Mouse (Mus musculus) large intestine, adult 2 months (tissue): ENCODE results near the gene Pramef12. TPM values are rescaled to one million over a fixed set of nuclear protein-coding genes. Genes with fewer than 3 reads are reported as not detected.
"Not testable (repeated sequence)": the region's sequence is repeated elsewhere in the genome, so short reads cannot be mapped to it uniquely, and the experiment has no call there.

ENCODE experiments used
- DNase-seq: peaks from one replicate; pipeline ENCODE4 v3.0.0-alpha.2; 2012; ENCODE audit warnings: low read depth, low spot score
- WGBS: fragments of 180-500 bp; shearing (Covaris S2); methylation state at CpG from one replicate; pipeline ENCODE4 v1.1.7; 2018; 5-methylcytosine and 5-hydroxymethylcytosine counted together
- polyA plus RNA-seq: library from polyadenylated mRNA; depleted of rRNA; stranded (reverse); fragments of >200 nt; gene quantifications from 2 replicates; pipeline ENCODE4 v1.2.3, GENCODE M21; 2012; rRNA removed

The Pramef12 gene
- 0.32 TPM in 1 of 2 replicates, not detected in the other for polyA plus RNA-seq

DNA sequence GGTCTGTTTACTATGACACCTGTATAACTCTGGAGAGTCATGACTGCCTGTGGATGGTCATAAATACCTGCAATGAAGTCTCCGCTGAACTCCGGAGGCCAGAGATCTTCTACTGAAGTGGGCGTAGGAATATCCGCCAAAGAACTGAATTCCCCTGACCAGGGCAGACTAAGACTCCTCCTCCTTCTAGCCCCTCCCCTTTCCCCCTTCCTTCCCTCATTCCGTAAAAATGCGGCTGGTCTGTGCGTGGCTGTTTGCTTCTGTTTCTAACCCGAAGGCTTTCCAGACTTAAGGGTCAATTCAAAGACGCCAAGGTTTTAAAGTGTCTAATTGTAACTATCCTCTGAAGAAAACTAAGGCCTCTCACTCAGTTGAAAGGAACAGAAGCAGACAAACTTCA is at the start of gene Pramef12:
Gene Pramef12 (minus strand): TSS at position 175 of the 400 bp plus-strand sequence.
- WGBS: 64% methylated on average over 9 of the region's 9 CpGs
- DNase-seq: no peak

DNA sequence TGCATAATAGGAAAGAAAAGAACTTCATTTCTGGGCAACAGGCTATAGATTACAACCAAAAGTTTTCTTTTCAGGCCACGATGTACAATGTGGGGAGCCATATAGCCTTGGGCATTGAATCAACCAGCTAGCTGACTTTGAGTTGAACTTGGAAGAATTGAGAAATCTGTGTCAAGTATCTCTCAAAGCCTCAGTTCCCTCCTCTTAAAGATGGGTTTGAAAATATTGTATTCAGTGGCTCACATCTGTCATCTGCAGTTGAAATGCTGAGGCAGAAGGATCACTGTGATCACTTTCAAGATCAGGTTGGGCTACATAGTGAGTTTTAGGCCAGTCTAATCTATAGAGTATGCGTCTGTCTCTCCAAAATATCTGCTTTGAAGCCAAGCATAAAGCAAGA is 45.0 kb upstream of the Pramef12 start, which contains the start of gene Gm9944:
Gene Gm9944 (minus strand): TSS at position 101 of the 400 bp plus-strand sequence.
- no peak for DNase-seq
- WGBS: 82% methylated on average over 2 of the region's 2 CpGs

DNA sequence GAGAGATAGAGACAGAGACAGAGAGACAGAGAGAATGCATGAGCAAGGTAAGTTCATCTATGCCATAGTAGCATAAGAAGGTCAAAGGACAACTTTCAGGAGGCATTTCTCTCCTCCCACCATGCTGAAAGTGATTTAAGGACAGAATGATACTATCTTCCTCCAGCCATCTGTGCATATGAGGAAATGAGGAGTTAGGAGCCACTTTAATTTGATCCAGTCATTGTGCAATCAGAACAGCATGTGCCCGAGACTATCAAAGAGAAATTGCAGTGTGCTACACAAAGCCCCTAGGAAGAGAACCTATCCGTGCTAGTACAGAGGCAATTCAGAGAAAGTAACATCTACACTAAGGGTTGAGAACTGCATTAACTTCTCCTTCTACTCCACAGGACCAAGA is 40.3 kb upstream of the Pramef12 start:
- no peak for DNase-seq
- 51% methylated on average over 2 of the region's 2 CpGs for WGBS

DNA sequence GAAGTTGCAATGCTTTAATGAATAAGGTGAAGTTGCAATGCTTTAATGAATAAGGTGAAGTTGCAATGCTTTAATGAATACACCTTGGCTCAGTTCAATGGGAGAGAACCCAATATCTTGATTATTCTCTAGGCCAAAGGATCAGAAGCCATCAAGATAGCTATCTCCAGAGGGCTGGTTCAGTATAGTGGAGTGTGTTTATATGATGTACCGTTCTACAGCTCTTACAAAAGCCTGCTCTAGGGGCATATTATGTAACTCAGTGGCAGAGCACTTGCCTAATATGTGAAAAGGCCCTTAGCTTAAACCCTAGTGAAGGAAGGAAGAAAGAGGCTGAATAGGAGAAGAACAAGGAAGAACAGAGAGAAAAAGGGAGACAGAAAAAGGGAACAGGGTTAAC is 33.3 kb upstream of the Pramef12 start:
- no peak for DNase-seq
- 59% methylated on average over 1 of the region's 1 CpGs for WGBS

DNA sequence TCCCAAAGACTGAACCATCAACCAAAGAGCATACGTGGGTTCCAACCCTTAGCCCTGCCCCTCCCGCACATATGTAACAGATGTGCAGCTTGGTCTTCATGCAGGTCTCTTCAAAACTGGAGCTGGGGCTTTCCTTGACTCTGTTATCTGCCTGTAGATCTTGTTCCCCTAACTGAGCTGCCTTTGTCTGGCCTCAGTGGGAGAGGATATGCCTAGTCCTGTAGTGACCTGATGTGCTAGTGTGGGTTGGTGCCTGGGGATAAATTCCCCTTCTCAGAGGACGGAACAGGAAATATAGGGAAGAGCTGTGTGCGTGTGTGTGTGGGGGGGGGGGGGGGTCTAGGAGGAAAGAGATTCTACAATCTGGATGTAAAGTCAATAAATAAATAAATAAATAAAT is 32.8 kb upstream of the Pramef12 start:
- no peak for DNase-seq
- WGBS: 95% methylated on average over 4 of the region's 4 CpGs

DNA sequence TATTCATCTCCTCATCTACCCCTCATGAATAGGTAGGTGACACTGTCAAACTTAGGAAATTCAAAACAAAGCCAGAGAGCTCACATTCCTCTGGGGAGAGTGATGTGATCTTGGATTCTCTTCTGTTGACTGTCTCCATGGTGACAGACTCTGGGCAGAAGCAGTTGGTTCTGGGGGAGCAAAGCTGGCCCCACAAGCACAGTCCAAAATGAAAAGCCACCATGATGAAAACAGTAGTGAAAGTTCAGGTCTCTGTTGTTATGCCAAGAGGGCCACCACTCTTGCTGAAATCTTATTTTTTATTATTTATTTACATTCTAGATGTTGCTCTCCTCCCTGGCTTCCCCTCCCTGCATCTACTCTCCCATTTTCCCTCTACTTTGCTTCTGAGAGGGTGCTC is 30.4 kb upstream of the Pramef12 start, which contains the start of gene 1700012P22Rik:
Gene 1700012P22Rik (minus strand): TSS at position 101 of the 400 bp plus-strand sequence.
- no peak for DNase-seq

DNA sequence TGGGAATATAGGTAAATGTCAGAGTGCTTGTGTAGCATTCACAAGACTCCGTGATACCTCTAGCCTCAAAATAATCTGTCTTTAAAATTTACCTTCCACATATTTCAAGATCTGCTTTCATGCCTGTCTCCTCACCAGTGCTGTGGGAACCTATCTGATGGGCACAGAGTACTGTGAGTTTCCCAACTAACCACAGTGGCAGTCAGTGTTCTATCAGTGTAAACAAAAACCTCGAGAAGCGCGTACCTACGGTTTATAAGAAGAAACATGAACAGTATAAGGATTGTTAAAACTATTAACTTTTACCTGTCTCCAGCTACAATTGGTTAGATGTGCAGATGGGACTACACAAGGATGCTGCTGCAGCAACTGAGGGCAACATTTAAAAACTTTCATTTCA is 25.0 kb upstream of the Pramef12 start:
- DNase-seq: no peak
- 82% methylated on average over 5 of the region's 5 CpGs for WGBS

DNA sequence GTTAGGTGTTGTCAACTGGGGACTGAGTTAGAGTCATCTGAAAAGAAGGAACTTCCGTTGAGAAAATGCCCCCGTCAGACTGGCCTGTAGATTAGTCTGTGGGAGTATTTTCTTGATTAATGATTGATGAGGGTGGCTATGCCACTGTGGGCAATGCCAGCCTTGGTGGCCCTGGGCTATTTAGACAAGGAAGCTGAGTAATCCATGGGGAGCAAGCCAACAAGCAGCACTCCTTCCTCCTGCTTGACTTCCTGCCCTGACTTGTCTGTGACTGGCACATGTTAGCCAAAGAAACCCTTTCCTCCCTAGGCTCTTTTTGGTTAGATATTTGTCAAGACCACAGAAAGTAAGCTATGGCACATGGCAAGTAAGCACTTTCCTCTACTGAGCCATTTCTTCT is 22.5 kb upstream of the Pramef12 start:
- no peak for DNase-seq
- WGBS: 52% methylated on average over 2 of the region's 2 CpGs

DNA sequence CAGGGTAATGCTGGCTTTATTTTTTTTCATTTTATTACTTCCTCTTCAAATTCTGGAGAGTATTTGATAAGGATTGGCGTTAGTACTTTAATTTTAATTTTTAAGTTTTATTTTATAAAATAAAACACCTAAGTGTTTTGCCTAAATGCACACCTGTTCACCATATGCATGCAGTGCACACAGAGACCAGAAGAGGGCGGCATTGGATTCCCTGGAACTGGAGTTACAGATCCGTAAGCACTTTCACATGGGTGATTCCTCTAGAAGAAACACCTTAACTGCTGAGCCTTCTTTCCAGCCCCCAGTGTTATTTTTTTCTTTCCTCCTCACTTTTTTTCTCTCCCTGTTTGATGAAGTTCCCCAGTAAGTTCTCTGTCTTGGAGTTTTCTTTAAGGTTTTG is 20.6 kb upstream of the Pramef12 start:
- DNase-seq: no peak
- 23% methylated on average over 3 of the region's 3 CpGs for WGBS

DNA sequence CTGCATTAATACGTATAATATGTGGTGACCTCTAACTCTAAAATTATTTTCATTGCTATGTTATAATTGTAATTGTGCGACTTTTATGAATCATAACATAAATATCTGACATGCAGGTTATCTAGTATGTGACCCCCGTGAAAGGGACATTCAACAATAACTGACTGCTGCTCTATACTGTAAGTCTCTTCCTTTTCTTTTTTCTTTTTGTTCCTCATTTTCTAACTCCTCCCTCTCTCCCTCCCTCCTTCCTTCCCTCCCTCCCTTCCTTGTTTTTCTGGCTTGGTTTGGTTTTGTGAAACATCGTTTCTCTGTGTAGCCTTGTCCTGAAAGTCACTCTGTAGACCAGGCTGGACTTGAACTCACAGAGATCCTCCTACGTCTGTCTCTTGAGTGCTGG is 16.3 kb upstream of the Pramef12 start:
- no peak for DNase-seq
- WGBS: 66% methylated on average over 5 of the region's 5 CpGs

DNA sequence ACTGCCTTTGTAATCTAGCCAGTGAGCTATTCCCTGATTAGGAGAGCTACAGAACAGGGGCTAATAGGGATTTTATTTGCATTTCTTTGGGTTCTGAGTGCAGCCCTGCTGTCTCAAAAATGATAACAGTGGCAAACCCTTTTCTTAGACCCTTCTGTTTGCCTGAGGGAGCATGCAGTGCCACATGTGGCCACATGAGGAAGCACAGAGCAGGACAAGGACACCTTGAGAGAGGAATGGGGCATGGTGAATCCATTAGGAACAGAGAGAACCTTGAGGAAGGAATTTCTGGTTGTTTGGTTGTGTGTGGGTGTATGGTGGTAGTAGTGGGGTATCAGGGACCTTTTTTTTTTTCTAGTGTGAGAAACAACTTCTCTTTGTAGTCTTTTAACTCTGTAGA is 12.4 kb upstream of the Pramef12 start:
- DNase-seq: no peak

DNA sequence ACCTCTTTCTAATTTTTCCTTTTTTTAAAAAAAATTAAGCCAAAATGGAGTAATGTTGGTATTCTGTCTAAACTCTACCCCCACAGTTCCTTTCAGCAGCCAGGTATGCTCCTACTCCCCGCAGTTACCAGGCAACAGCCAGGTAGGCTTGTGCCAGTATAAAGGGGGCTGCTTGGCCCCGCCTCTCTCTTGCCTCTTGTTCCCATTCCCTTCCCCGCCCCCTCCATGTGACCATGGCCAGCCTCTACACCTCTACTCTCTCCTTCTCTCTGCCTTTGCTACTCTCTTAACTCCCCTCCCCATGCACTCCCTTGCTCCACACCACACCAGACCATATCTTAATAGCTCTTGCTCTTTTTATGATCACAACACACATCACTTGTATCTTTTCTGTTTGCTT is 2.0 kb downstream of the Pramef12 start:
- DNase-seq: no peak
- WGBS: 86% methylated on average over 3 of the region's 3 CpGs

DNA sequence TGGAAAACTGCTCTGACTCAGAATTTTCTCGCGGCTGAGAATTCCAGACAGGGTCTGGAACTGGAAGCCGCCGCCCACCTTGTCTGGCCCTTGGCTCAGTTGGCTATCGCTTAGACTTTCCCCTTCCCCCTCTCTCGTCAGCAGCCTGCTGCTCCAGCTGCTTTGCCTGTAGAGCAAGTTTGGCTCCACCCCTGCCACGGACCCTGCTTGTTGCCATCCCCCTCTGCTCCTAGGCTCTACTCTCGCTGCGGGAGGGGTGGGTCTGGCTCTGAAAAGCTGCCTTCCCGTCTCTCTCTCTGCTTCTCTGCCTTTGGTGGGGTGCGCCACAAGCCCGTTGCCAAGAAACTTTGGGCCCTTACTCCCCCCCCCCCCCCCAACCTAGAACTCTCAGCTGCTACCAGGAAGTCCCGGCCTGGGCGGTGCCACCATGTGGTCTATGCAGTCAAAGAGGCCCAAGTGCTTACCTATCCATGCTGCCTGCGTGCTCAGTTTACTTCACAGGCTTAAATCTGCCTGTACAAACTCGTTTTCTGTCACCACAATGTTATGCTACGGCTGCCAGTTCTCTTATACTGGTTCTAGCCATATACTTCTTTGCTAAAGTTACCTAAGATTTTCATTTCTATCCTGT is 3.7 kb downstream of the Pramef12 start:
- peak; percentile 8 for DNase-seq
- WGBS: 2% methylated on average over 17 of the region's 17 CpGs

DNA sequence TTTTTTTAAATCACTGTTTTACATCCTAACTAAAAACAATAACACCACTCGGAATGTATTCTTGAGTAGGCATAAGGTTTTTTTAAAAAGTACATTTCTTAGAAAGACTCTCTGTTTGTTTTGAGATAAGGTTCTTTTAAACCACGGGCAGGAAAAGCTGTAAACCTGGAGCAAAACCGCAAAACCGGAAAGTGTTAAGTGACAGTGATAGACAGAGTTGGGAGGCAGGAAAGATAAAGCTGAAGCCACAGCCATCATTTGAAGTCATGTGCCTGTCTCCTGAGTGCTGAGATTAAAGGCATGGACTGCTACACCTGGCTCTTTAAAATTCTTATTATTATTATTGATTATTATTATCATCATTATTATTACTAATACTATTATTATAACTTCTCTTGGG is 5.6 kb downstream of the Pramef12 start:
- 10% methylated on average over 4 of the region's 4 CpGs for WGBS
- DNase-seq: no peak

DNA sequence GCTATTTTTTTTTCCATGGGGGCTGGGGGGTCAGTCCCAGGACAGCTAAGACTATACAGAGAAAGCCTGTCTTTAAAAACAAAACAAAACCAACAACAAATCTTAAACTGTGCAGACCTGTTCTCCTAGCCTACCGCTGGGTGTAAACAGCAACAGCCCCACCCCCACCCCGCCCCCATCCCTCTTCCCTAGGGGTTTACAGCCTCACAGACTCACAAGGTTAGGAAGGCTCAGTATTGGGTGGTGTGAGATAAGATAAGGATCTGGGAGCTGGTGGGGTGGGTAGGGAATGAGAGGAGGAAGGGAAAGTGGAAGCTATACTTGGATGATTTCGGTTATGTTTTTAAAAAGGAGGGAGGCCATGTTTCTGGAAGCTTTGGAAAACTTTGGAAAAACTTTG is 11.9 kb downstream of the Pramef12 start:
- no peak for DNase-seq
- WGBS: 22% methylated on average over 3 of the region's 3 CpGs

DNA sequence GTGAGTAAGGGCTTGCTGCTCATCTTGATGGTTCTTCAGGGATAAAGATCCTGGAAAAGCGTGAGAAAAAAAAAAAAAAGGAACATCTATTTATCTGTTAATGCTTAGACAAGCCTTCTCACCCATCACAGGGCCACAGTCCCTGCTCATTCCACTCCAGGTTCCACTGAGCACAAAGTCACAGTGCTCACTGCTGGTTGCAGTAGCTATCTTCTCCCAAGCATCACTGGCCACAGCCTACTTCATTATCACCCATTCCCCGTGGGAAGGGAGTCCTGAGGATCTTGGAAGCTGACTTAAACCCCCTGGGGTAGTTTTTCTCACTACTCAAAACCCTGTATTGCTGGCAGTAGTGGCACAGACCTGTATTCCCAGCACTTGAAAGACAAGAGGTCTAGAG is 30.4 kb downstream of the Pramef12 start, which contains the start of gene Pramef20:
Gene Pramef20 (minus strand): TSS at position 23 of the 400 bp plus-strand sequence.
- DNase-seq: no peak
- WGBS: 38% methylated on average over 2 of the region's 2 CpGs

DNA sequence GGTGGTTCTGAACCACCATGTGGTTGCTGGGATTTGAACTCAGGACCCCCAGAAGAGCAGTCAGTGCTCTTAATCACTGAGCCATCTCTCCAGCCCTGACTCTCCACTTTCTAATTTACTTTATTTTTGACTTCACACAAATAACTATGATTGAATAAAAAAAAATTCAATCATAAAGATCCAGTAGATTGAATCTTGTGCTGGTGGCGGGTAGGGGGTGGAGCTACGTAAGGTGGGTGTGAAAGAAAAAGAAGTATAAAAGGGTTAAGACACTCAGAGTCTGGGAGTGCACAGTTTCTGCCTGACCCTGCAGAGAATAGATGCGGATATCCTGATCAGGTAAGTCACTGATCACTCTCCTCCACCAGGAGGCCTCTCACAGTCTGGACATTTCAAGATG is 50.6 kb downstream of the Pramef12 start, which contains the start of gene Gm13119:
Gene Gm13119 (plus strand): TSS at position 301 of the 400 bp plus-strand sequence.
- DNase-seq: not testable (repeated sequence)
- 87% methylated on average over 3 of the region's 3 CpGs for WGBS

Other genes starting within 250 kb of the Pramef12 start
- not detected in 2 replicates for gene Oog3, start 245.8 kb downstream of the Pramef12 start, polyA plus RNA-seq
- gene Oog2, start 217.7 kb downstream of the Pramef12 start, polyA plus RNA-seq: not detected in 2 replicates
- gene C87977, start 195.1 kb downstream of the Pramef12 start, polyA plus RNA-seq: 0.17 and 0.23 TPM in 2 replicates
- not detected in 2 replicates for gene Pramel5, start 128.0 kb downstream of the Pramef12 start, polyA plus RNA-seq
- not detected in 2 replicates for gene Gm13128, start 78.2 kb downstream of the Pramef12 start, polyA plus RNA-seq
- gene Gm13119, start 50.5 kb downstream of the Pramef12 start, polyA plus RNA-seq: not detected in 2 replicates
- not detected in 2 replicates for gene Pramef20, start 30.5 kb downstream of the Pramef12 start, polyA plus RNA-seq
- gene 1700012P22Rik, start 30.3 kb upstream of the Pramef12 start, polyA plus RNA-seq: not detected in 2 replicates
- gene Gm9944, start 44.9 kb upstream of the Pramef12 start, polyA plus RNA-seq: not detected in 2 replicates
- not detected in 2 replicates for gene Aadacl3, start 55.3 kb upstream of the Pramef12 start, polyA plus RNA-seq
- not detected in 2 replicates for gene 9430007A20Rik, start 111.4 kb upstream of the Pramef12 start, polyA plus RNA-seq
- gene Gm13124, start 156.7 kb upstream of the Pramef12 start, polyA plus RNA-seq: not detected in 2 replicates
- gene Aadacl4, start 205.2 kb upstream of the Pramef12 start, polyA plus RNA-seq: not detected in 2 replicates